Mouse (Mus musculus): ENCODE measurements at regions not wholly inside any gene's neighbourhood (a gene's known extent, or its start where the extent isn't known, plus 50 kb on each side); places are given as distances from the start of the nearest gene placed in this dataset.

DNA sequence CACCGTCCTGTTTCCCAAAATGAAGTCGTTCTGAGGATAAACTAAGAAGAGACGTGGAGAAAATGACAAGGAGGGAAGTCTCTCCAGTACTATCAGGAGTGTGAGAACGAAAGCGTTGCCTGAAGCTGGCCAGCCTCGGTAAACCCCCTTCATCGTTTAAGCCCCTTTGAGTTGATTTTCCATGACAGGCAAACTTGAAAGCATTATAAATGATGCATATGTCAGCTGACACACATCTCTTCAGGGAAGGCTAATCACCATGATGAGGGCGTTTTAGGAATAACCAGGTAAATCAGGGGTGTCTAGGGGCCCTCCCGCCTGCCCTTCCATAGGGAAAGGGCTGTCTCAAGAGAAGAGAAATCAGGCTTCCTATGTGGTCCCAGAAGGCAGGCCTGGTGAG, 328.4 kb downstream of the Gm49356 start:
- no peak overlapping the region for H3K27ac ChIP-seq (replicated peaks; ENCODE audit: insufficient read depth, low read depth, low read length)
- WGBS = 91% methylated on average over 9 of the region's 9 CpGs
- no peaks in the 10 kb centered on the region for H3K4me1 ChIP-seq (ENCODE audit: control insufficient read depth, insufficient read depth, low read length)
- no peaks in the 10 kb centered on the region for H3K27me3 ChIP-seq (ENCODE audit: control insufficient read depth, insufficient read depth, low read length)
- H3K9ac ChIP-seq (ENCODE audit: low read depth, low read length) = no peak overlapping the region
- no peak overlapping the region for H3K4me3 ChIP-seq (ENCODE audit: insufficient read depth, low read depth, low read length)
- no peaks in the 10 kb centered on the region for H3K36me3 ChIP-seq (ENCODE audit: control insufficient read depth, insufficient read depth, low read length)
- H3K79me2 ChIP-seq (ENCODE audit: control insufficient read depth, insufficient read depth, low read length) = no peaks in the 10 kb centered on the region
- DNase-seq (ENCODE audit: extremely low read depth, low read depth, low spot score) = no peak
- no peak for TF ChIP-seq CTCF (IDR thresholded peaks at IDR 0.05; ENCODE audit: low read depth, low read length)
- no peak for TF ChIP-seq POLR2A (IDR thresholded peaks at IDR 0.05; ENCODE audit: extremely low read depth, insufficient read depth, low read length)

DNA sequence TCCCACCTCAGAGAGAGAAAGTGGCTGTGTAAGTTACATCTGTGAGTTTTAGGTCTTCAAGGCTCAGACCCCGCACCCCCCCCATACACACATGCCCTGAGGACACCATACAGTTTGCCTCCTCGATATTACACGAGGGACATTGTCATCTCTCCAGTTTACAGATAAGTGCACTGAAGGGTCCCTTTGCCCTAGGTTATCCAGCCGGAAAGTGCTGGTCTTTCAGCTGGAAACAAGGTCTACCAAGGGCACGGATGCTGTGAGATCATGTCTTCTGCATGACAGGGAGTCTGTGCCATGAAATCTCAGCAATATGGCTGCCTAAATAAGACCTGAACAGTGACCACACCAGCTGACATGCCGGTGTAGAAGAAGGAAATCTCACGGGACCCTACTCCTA, 329.8 kb downstream of the Gm49356 start:
- Histone ChIP-seq H3K4me3 (ENCODE audit: insufficient read depth, low read depth, low read length) (no peak overlapping the region), H3K27me3 (ENCODE audit: control insufficient read depth, insufficient read depth, low read length) (no peaks in the 10 kb centered on the region), H3K36me3 (ENCODE audit: control insufficient read depth, insufficient read depth, low read length) (no peaks in the 10 kb centered on the region), H3K9ac (ENCODE audit: low read depth, low read length) (no peak overlapping the region), H3K27ac (replicated peaks; ENCODE audit: insufficient read depth, low read depth, low read length) (no peak overlapping the region), H3K79me2 (ENCODE audit: control insufficient read depth, insufficient read depth, low read length) (no peaks in the 10 kb centered on the region), H3K4me1 (ENCODE audit: control insufficient read depth, insufficient read depth, low read length) (no peaks in the 10 kb centered on the region)
- no peak for TF ChIP-seq CTCF (IDR thresholded peaks at IDR 0.05; ENCODE audit: low read depth, low read length)
- TF ChIP-seq POLR2A (IDR thresholded peaks at IDR 0.05; ENCODE audit: extremely low read depth, insufficient read depth, low read length) = no peak
- no peak for DNase-seq (ENCODE audit: extremely low read depth, low read depth, low spot score)
- 87% methylated on average over 7 of the region's 7 CpGs for WGBS

DNA sequence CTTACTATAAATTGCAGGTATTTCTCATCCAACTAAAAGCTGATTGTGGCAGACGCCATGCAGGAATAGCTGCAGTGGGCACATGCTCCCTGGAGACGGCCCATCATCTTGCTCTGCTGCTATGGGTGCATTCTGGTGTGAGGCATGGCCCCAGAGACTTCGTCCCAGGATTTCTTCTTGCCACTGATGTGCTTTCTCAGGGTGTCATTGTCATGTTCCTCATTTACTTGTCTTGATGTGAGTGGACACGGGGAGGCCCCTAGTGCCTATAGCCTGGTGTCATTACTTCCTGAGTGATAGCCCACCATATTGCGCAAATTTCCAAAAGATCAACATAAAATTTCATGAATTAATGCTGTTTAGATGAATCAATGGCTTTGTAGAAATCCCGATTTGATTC, 336.5 kb downstream of the Gm49356 start:
- TF ChIP-seq POLR2A (IDR thresholded peaks at IDR 0.05; ENCODE audit: extremely low read depth, insufficient read depth, low read length) (no peak), CTCF (IDR thresholded peaks at IDR 0.05; ENCODE audit: low read depth, low read length) (no peak)
- DNase-seq (ENCODE audit: extremely low read depth, low read depth, low spot score) = no peak
- Histone ChIP-seq H3K79me2 (ENCODE audit: control insufficient read depth, insufficient read depth, low read length) (no peaks in the 10 kb centered on the region), H3K9ac (ENCODE audit: low read depth, low read length) (no peak overlapping the region), H3K36me3 (ENCODE audit: control insufficient read depth, insufficient read depth, low read length) (no peaks in the 10 kb centered on the region), H3K4me1 (ENCODE audit: control insufficient read depth, insufficient read depth, low read length) (no peaks in the 10 kb centered on the region), H3K27me3 (ENCODE audit: control insufficient read depth, insufficient read depth, low read length) (no peaks in the 10 kb centered on the region), H3K4me3 (ENCODE audit: insufficient read depth, low read depth, low read length) (no peak overlapping the region), H3K27ac (replicated peaks; ENCODE audit: insufficient read depth, low read depth, low read length) (no peak overlapping the region)
- 89% methylated on average over 6 of the region's 6 CpGs for WGBS

DNA sequence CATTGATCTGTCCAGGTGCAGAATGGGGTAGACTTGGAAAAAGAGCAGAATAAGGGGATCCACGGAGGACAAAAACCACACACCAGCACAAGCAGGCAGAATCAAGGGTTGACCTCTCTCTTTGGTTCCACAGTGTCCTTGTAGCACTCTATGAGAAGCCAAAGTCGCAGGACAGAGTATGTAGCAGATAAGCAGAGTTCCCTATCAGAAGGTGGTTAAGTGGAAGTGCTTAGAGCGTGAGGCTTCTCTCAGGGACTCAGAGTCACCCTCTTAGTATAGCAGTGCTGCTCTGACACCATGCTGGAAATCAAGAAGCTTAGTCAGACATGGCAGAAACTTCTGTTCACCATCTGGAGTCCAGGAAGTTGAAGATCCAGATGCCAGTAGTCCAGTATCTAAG, 338.2 kb downstream of the Gm49356 start:
- no peaks in the 10 kb centered on the region for H3K27me3 ChIP-seq (ENCODE audit: control insufficient read depth, insufficient read depth, low read length)
- no peak overlapping the region for H3K9ac ChIP-seq (ENCODE audit: low read depth, low read length)
- no peaks in the 10 kb centered on the region; the same call in 1 of the 2 replicates for H3K4me1 ChIP-seq (ENCODE audit: control insufficient read depth, insufficient read depth, low read length)
- no peaks in the 10 kb centered on the region for H3K79me2 ChIP-seq (ENCODE audit: control insufficient read depth, insufficient read depth, low read length)
- no peaks in the 10 kb centered on the region for H3K36me3 ChIP-seq (ENCODE audit: control insufficient read depth, insufficient read depth, low read length)
- no peak overlapping the region for H3K4me3 ChIP-seq (ENCODE audit: insufficient read depth, low read depth, low read length)
- no peak for DNase-seq (ENCODE audit: extremely low read depth, low read depth, low spot score)
- no peak overlapping the region for H3K27ac ChIP-seq (replicated peaks; ENCODE audit: insufficient read depth, low read depth, low read length)
- TF ChIP-seq POLR2A (IDR thresholded peaks at IDR 0.05; ENCODE audit: extremely low read depth, insufficient read depth, low read length) = no peak
- TF ChIP-seq CTCF (IDR thresholded peaks at IDR 0.05; ENCODE audit: low read depth, low read length) = no peak
- WGBS = 85% methylated on average over 3 of the region's 3 CpGs

GRCm38 (mm10) chr15:59230536-59230935, 341.4 kb downstream of the Gm49356 start:
- Histone ChIP-seq H3K79me2 (ENCODE audit: control insufficient read depth, insufficient read depth, low read length) (no peaks in the 10 kb centered on the region), H3K27me3 (ENCODE audit: control insufficient read depth, insufficient read depth, low read length) (no peaks in the 10 kb centered on the region), H3K27ac (replicated peaks; ENCODE audit: insufficient read depth, low read depth, low read length) (no peak overlapping the region), H3K36me3 (ENCODE audit: control insufficient read depth, insufficient read depth, low read length) (no peaks in the 10 kb centered on the region), H3K4me3 (ENCODE audit: insufficient read depth, low read depth, low read length) (no peak overlapping the region), H3K4me1 (ENCODE audit: control insufficient read depth, insufficient read depth, low read length) (no peaks in the 10 kb centered on the region; the same call in 1 of the 2 replicates), H3K9ac (ENCODE audit: low read depth, low read length) (no peak overlapping the region)
- TF ChIP-seq POLR2A (IDR thresholded peaks at IDR 0.05; ENCODE audit: extremely low read depth, insufficient read depth, low read length) (no peak), CTCF (IDR thresholded peaks at IDR 0.05; ENCODE audit: low read depth, low read length) (no peak)
- no peak for DNase-seq (ENCODE audit: extremely low read depth, low read depth, low spot score)

- Histone ChIP-seq H3K27ac (replicated peaks; ENCODE audit: insufficient read depth, low read depth, low read length) (no peak overlapping the region), H3K79me2 (ENCODE audit: control insufficient read depth, insufficient read depth, low read length) (no peaks in the 10 kb centered on the region), H3K36me3 (ENCODE audit: control insufficient read depth, insufficient read depth, low read length) (no peaks in the 10 kb centered on the region), H3K27me3 (ENCODE audit: control insufficient read depth, insufficient read depth, low read length) (no peaks in the 10 kb centered on the region), H3K4me3 (ENCODE audit: insufficient read depth, low read depth, low read length) (no peak overlapping the region), H3K4me1 (ENCODE audit: control insufficient read depth, insufficient read depth, low read length) (no peaks in the 10 kb centered on the region; the same call in 1 of the 2 replicates), H3K9ac (ENCODE audit: low read depth, low read length) (no peak overlapping the region)
- 93% methylated on average over 1 of the region's 1 CpGs for WGBS
- TF ChIP-seq CTCF (IDR thresholded peaks at IDR 0.05; ENCODE audit: low read depth, low read length) (no peak), POLR2A (IDR thresholded peaks at IDR 0.05; ENCODE audit: extremely low read depth, insufficient read depth, low read length) (no peak)
- no peak for DNase-seq (ENCODE audit: extremely low read depth, low read depth, low spot score)
These were observed 342.6 kb downstream of the Gm49356 start for GRCm38 (mm10) chr15:59231703-59232102.

Measured in liver, adult 2 months (tissue).